Mouse (Mus musculus) lung, postnatal 0 days (tissue): Measurements from ENCODE around the gene Gm7073. TPM values are rescaled to one million over a fixed set of nuclear protein-coding genes. Genes with fewer than 3 reads are reported as not detected.

ENCODE experiments used
- ATAC-seq: fragments of 200-750 bp; cut with Nextera tagmentation; 2 replicates; pipeline ENCODE4 v1.8.0; 2017; ENCODE audit warnings: moderate library complexity
- DNase-seq: peaks from one replicate; pipeline ENCODE4 v3.0.0-alpha.2; 2016; ENCODE audit warnings: low spot score
- H3K27ac ChIP-seq: fragments of 300-500 bp; sonication (generic); 2 replicates; pipeline ENCODE4 v1.5.1; 2014; ENCODE audit warnings: antibody characterized with exemption, mild to moderate bottlenecking, low read length, mixed read lengths
- H3K27me3 ChIP-seq: fragments of 300-500 bp; sonication (generic); replicated peaks from 2 replicates; pipeline ENCODE4 v1.6.1; 2014; ENCODE audit warnings: low read length, mixed read lengths; ENCODE audit not compliant: insufficient read depth
- H3K36me3 ChIP-seq: fragments of 300-500 bp; sonication (generic); 2 replicates; pipeline ENCODE4 v1.6.1; 2014; ENCODE audit warnings: low read length, mixed read lengths; ENCODE audit not compliant: insufficient read depth
- H3K4me1 ChIP-seq: fragments of 300-500 bp; sonication (generic); 2 replicates; pipeline ENCODE4 v1.6.1; 2014; ENCODE audit warnings: antibody characterized with exemption, low read depth, low read length, mixed read lengths; ENCODE audit not compliant: insufficient read depth
- H3K4me2 ChIP-seq: fragments of 300-500 bp; sonication (generic); replicated peaks from 2 replicates; pipeline ENCODE4 v1.6.1; 2014; ENCODE audit warnings: low read depth, mild to moderate bottlenecking, low read length, moderate library complexity, mixed read lengths
- H3K4me3 ChIP-seq: fragments of 300-500 bp; sonication (generic); 2 replicates; pipeline ENCODE4 v1.5.1; 2014; ENCODE audit warnings: low read depth, low read length
- H3K9ac ChIP-seq: fragments of 300-500 bp; sonication (generic); replicated peaks from 2 replicates; pipeline ENCODE4 v1.6.1; 2014; ENCODE audit warnings: low read depth, mild to moderate bottlenecking
- H3K9me3 ChIP-seq: fragments of 300-500 bp; sonication (generic); 2 replicates; pipeline ENCODE4 v1.6.1; 2016; ENCODE audit warnings: low read length, mixed read lengths
- CTCF ChIP-seq: IDR thresholded peaks from 2 replicates; pipeline ENCODE4 v1.5.1; 2016; ENCODE audit warnings: antibody characterized with exemption, mild to moderate bottlenecking
- EP300 ChIP-seq: IDR thresholded peaks from 2 replicates; pipeline ENCODE4 v1.6.1; 2016; ENCODE audit warnings: antibody characterized with exemption, mild to moderate bottlenecking, control low read depth
- WGBS: fragments of 180-500 bp; shearing (Covaris S2); extraction: QIAGEN DNeasy Blood & Tissue Kit; methylation state at CpG from one replicate; pipeline ENCODE4 v1.1.7; 2014; 5-methylcytosine and 5-hydroxymethylcytosine counted together
- microRNA counts: library from miRNA; unstranded; fragments of <30 nt; microRNA quantifications from one replicate; lab custom pipeline; 2015
- microRNA-seq: library from miRNA; unstranded; fragments of <30 nt; microRNA quantifications from one replicate; pipeline ENCODE4, GENCODE M21; 2016
- polyA plus RNA-seq: library from polyadenylated mRNA; unstranded; fragments of >200 nt; fragmentation: Nextera tagmentation; extraction: Ambion mirVana; gene quantifications from 2 replicates; pipeline ENCODE4 v1.2.1, GENCODE M21; 2015

Gm7073 gene
- polyA plus RNA-seq, 1 experiment from 2014 or later: not detected

GRCm38 (mm10) chrX:60386852-60387251 lies 152.2 kb downstream of the Gm7073 start:
- Histone ChIP-seq H3K4me1 (no peaks in the 10 kb centered on the region), H3K36me3 (no peaks in the 10 kb centered on the region), H3K4me3 (no peak overlapping the region), H3K9ac (no peak overlapping the region), H3K9me3 (no peaks in the 10 kb centered on the region), H3K27me3 (no peaks in the 10 kb centered on the region), H3K4me2 (no peak overlapping the region), H3K27ac (no peak overlapping the region)
- no peak for TF ChIP-seq CTCF
- TF ChIP-seq EP300: no peak
- 86% methylated on average over 1 of the region's 1 CpGs for WGBS
- DNase-seq: no peak
- no peak for ATAC-seq

MicroRNAs within 50 kb of the gene (microRNA counts, 519-probe panel; counts per million panel counts)
- microRNA mmu-miR-505 (lab: Ali Mortazavi, UCI): not detected

Small RNA genes lying within 50 kb of the gene (microRNA-seq; reads per million reads assigned to microRNA genes)
- 31.1 reads per million, percentile 35 among the genes with 10 or more reads in this experiment for gene Mir505

Other genes starting within 250 kb of the Gm7073 start
- 4.5 and 5.1 TPM in 2 replicates for gene Atp11c, start 53.4 kb upstream of the Gm7073 start, polyA plus RNA-seq